Mouse (Mus musculus): ENCODE results near the gene Slc28a1. TPM values are rescaled to one million over a fixed set of nuclear protein-coding genes. Genes with fewer than 3 reads are reported as not detected.
A peak's percentile ranks its signal among the peaks of the same experiment; 100 is the strongest.

Gene Slc28a1
- polyA plus RNA-seq, 1 experiment from 2014 or later = 9.1 TPM

GRCm38 (mm10) chr7:81112686-81113360, 1.8 kb upstream of the Slc28a1 start:
- Histone ChIP-seq H3K4me2 (ENCODE audit: low read depth, low read length) (no peak overlapping the region), H3K4me3 (ENCODE audit: low read length) (no peak overlapping the region), H3K36me3 (ENCODE audit: control insufficient read depth, insufficient read depth, low read length) (no peaks in the 10 kb centered on the region), H3K27me3 (replicated peaks; ENCODE audit: control insufficient read depth, insufficient read depth, low read length) (no peaks in the 10 kb centered on the region), H3K27ac (ENCODE audit: low read length) (no peak overlapping the region), H3K9me3 (ENCODE audit: control insufficient read depth, low read length) (no peaks in the 10 kb centered on the region), H3K4me1 (ENCODE audit: control insufficient read depth, insufficient read depth, low read length) (peaks cover 4% of the 10 kb centered on the region; the same call in 1 of the 2 replicates), H3K9ac (ENCODE audit: low read depth, low read length) (no peak overlapping the region)
- ATAC-seq = no peak; the same call in 1 of the 2 replicates
- 36% methylated on average over 6 of the region's 6 CpGs for WGBS

- 60% methylated on average over 3 of the region's 3 CpGs for WGBS
- Histone ChIP-seq H3K27ac (ENCODE audit: low read length) (no peak overlapping the region), H3K9me3 (ENCODE audit: control insufficient read depth, low read length) (no peaks in the 10 kb centered on the region), H3K4me2 (ENCODE audit: low read depth, low read length) (no peak overlapping the region), H3K36me3 (ENCODE audit: control insufficient read depth, insufficient read depth, low read length) (no peaks in the 10 kb centered on the region), H3K27me3 (replicated peaks; ENCODE audit: control insufficient read depth, insufficient read depth, low read length) (no peaks in the 10 kb centered on the region), H3K4me1 (ENCODE audit: control insufficient read depth, insufficient read depth, low read length) (peaks cover 9% of the 10 kb centered on the region; the same call in 1 of the 2 replicates), H3K4me3 (ENCODE audit: low read length) (no peak overlapping the region), H3K9ac (ENCODE audit: low read depth, low read length) (no peak overlapping the region)
- peak; percentile 44 for ATAC-seq
Observed at GRCm38 (mm10) chr7:81121099-81121498, 6.5 kb downstream of the Slc28a1 start.

GRCm38 (mm10) chr7:81122808-81123207, 8.2 kb downstream of the Slc28a1 start:
- H3K27ac ChIP-seq (ENCODE audit: low read length) = no peak overlapping the region
- no peaks in the 10 kb centered on the region for H3K27me3 ChIP-seq (replicated peaks; ENCODE audit: control insufficient read depth, insufficient read depth, low read length)
- no peak overlapping the region for H3K4me2 ChIP-seq (ENCODE audit: low read depth, low read length)
- no peak overlapping the region for H3K4me3 ChIP-seq (ENCODE audit: low read length)
- no peak for ATAC-seq
- WGBS = 68% methylated on average over 2 of the region's 2 CpGs
- H3K9me3 ChIP-seq (ENCODE audit: control insufficient read depth, low read length) = no peaks in the 10 kb centered on the region
- no peaks in the 10 kb centered on the region for H3K36me3 ChIP-seq (ENCODE audit: control insufficient read depth, insufficient read depth, low read length)
- H3K9ac ChIP-seq (ENCODE audit: low read depth, low read length) = no peak overlapping the region
- H3K4me1 ChIP-seq (ENCODE audit: control insufficient read depth, insufficient read depth, low read length) = peaks cover 9% of the 10 kb centered on the region; the same call in 1 of the 2 replicates

- ATAC-seq = 0 out of 2 replicates have a peak, but pooled peaks have one; percentile 6
Observed at GRCm38 (mm10) chr7:81123553-81123952, 9.0 kb downstream of the Slc28a1 start.

GRCm38 (mm10) chr7:81124773-81125172, 10.2 kb downstream of the Slc28a1 start:
- ATAC-seq = no peak
- Histone ChIP-seq H3K27ac (ENCODE audit: low read length) (no peak overlapping the region), H3K9me3 (ENCODE audit: control insufficient read depth, low read length) (no peaks in the 10 kb centered on the region), H3K9ac (ENCODE audit: low read depth, low read length) (no peak overlapping the region), H3K27me3 (replicated peaks; ENCODE audit: control insufficient read depth, insufficient read depth, low read length) (no peaks in the 10 kb centered on the region), H3K36me3 (ENCODE audit: control insufficient read depth, insufficient read depth, low read length) (no peaks in the 10 kb centered on the region), H3K4me3 (ENCODE audit: low read length) (no peak overlapping the region), H3K4me1 (ENCODE audit: control insufficient read depth, insufficient read depth, low read length) (peaks cover 5% of the 10 kb centered on the region; the same call in 1 of the 2 replicates), H3K4me2 (ENCODE audit: low read depth, low read length) (no peak overlapping the region)
- WGBS = 73% methylated on average over 8 of the region's 8 CpGs

More at GRCm38 (mm10) chr7:81123553-81123952, 9.0 kb downstream of the Slc28a1 start:
- no peaks in the 10 kb centered on the region for H3K9me3 ChIP-seq (ENCODE audit: control insufficient read depth, low read length)
- no peak overlapping the region for H3K27ac ChIP-seq (ENCODE audit: low read length)
- no peak overlapping the region for H3K4me3 ChIP-seq (ENCODE audit: low read length)
- H3K9ac ChIP-seq (ENCODE audit: low read depth, low read length) = no peak overlapping the region
- H3K27me3 ChIP-seq (replicated peaks; ENCODE audit: control insufficient read depth, insufficient read depth, low read length) = no peaks in the 10 kb centered on the region
- 68% methylated on average over 5 of the region's 5 CpGs for WGBS
- no peak overlapping the region for H3K4me2 ChIP-seq (ENCODE audit: low read depth, low read length)
- H3K36me3 ChIP-seq (ENCODE audit: control insufficient read depth, insufficient read depth, low read length) = no peaks in the 10 kb centered on the region
- peaks cover 4% of the 10 kb centered on the region; the same call in 1 of the 2 replicates for H3K4me1 ChIP-seq (ENCODE audit: control insufficient read depth, insufficient read depth, low read length)

GRCm38 (mm10) chr7:81125215-81126175, 10.9 kb downstream of the Slc28a1 start:
- ATAC-seq = peak; percentile 45

GRCm38 (mm10) chr7:81131864-81132263, 17.3 kb downstream of the Slc28a1 start:
- peaks cover 22% of the 10 kb centered on the region for H3K4me1 ChIP-seq (ENCODE audit: control insufficient read depth, insufficient read depth, low read length)
- H3K4me3 ChIP-seq (ENCODE audit: low read length) = no peak overlapping the region
- ATAC-seq = no peak
- no peaks in the 10 kb centered on the region for H3K27me3 ChIP-seq (replicated peaks; ENCODE audit: control insufficient read depth, insufficient read depth, low read length)
- no peak overlapping the region for H3K27ac ChIP-seq (ENCODE audit: low read length)
- 71% methylated on average over 7 of the region's 7 CpGs for WGBS
- H3K4me2 ChIP-seq (ENCODE audit: low read depth, low read length) = no peak overlapping the region
- no peaks in the 10 kb centered on the region for H3K36me3 ChIP-seq (ENCODE audit: control insufficient read depth, insufficient read depth, low read length)
- H3K9ac ChIP-seq (ENCODE audit: low read depth, low read length) = no peak overlapping the region
- no peaks in the 10 kb centered on the region for H3K9me3 ChIP-seq (ENCODE audit: control insufficient read depth, low read length)

More at GRCm38 (mm10) chr7:81125215-81126175, 10.9 kb downstream of the Slc28a1 start:
- no peak overlapping the region for H3K4me2 ChIP-seq (ENCODE audit: low read depth, low read length)
- 52% methylated on average over 10 of the region's 10 CpGs for WGBS
- no peaks in the 10 kb centered on the region for H3K27me3 ChIP-seq (replicated peaks; ENCODE audit: control insufficient read depth, insufficient read depth, low read length)
- no peak overlapping the region for H3K4me3 ChIP-seq (ENCODE audit: low read length)
- H3K27ac ChIP-seq (ENCODE audit: low read length) = no peak overlapping the region
- H3K9me3 ChIP-seq (ENCODE audit: control insufficient read depth, low read length) = no peaks in the 10 kb centered on the region
- H3K36me3 ChIP-seq (ENCODE audit: control insufficient read depth, insufficient read depth, low read length) = no peaks in the 10 kb centered on the region
- no peak overlapping the region for H3K9ac ChIP-seq (ENCODE audit: low read depth, low read length)
- H3K4me1 ChIP-seq (ENCODE audit: control insufficient read depth, insufficient read depth, low read length) = peaks cover 6% of the 10 kb centered on the region; the same call in 1 of the 2 replicates

- H3K9ac ChIP-seq (ENCODE audit: low read depth, low read length) = no peak overlapping the region
- peak; percentile 14; the same call in 1 of the 2 replicates for ATAC-seq
- no peaks in the 10 kb centered on the region for H3K36me3 ChIP-seq (ENCODE audit: control insufficient read depth, insufficient read depth, low read length)
Observed at GRCm38 (mm10) chr7:81132851-81133279, 18.3 kb downstream of the Slc28a1 start.

GRCm38 (mm10) chr7:81133416-81133815, 18.8 kb downstream of the Slc28a1 start:
- Histone ChIP-seq H3K36me3 (ENCODE audit: control insufficient read depth, insufficient read depth, low read length) (no peaks in the 10 kb centered on the region), H3K27ac (ENCODE audit: low read length) (peak overlapping the region; percentile 33; the same call in 1 of the 2 replicates), H3K27me3 (replicated peaks; ENCODE audit: control insufficient read depth, insufficient read depth, low read length) (no peaks in the 10 kb centered on the region), H3K4me2 (ENCODE audit: low read depth, low read length) (no peak overlapping the region), H3K9me3 (ENCODE audit: control insufficient read depth, low read length) (no peaks in the 10 kb centered on the region), H3K4me1 (ENCODE audit: control insufficient read depth, insufficient read depth, low read length) (peaks cover 22% of the 10 kb centered on the region), H3K9ac (ENCODE audit: low read depth, low read length) (no peak overlapping the region), H3K4me3 (ENCODE audit: low read length) (no peak overlapping the region)
- ATAC-seq = no peak
- WGBS = 75% methylated on average over 6 of the region's 6 CpGs

More at GRCm38 (mm10) chr7:81132851-81133279, 18.3 kb downstream of the Slc28a1 start:
- Histone ChIP-seq H3K4me2 (ENCODE audit: low read depth, low read length) (no peak overlapping the region), H3K27ac (ENCODE audit: low read length) (peak overlapping the region; percentile 33; the same call in 1 of the 2 replicates), H3K4me3 (ENCODE audit: low read length) (no peak overlapping the region), H3K27me3 (replicated peaks; ENCODE audit: control insufficient read depth, insufficient read depth, low read length) (no peaks in the 10 kb centered on the region), H3K9me3 (ENCODE audit: control insufficient read depth, low read length) (no peaks in the 10 kb centered on the region), H3K4me1 (ENCODE audit: control insufficient read depth, insufficient read depth, low read length) (peaks cover 22% of the 10 kb centered on the region)
- 30% methylated on average over 2 of the region's 2 CpGs for WGBS
